Mouse (Mus musculus) neutrophil, adult 83 days (primary cell): ENCODE measurements around the gene Zfp600. TPM values are rescaled to one million over a fixed set of nuclear protein-coding genes. Genes with fewer than 3 reads are reported as not detected.

Experiments
- total RNA-seq, 2 experiments: library from RNA; stranded (reverse); gene quantifications; one replicate each; pipeline ENCODE4 v1.2.4; 2023

The Zfp600 gene
- not detected for total RNA-seq

GRCm38 (mm10) chr4:146156524-146156923, at the start of gene Zfp600:
Gene Zfp600, plus strand, starts transcription at chr4:146156824.

Other genes starting within 250 kb of the Zfp600 start
- not detected for gene Zfp987, start 59.5 kb upstream of the Zfp600 start, total RNA-seq